Comparison of ENCODE assay signal across 10 mouse cellular contexts in genomic region chr7:30295103-30295502, GRCm38 (mm10). TPM values are rescaled to one million over a fixed set of nuclear protein-coding genes. Genes with fewer than 3 reads are reported as not detected.
DNase-seq lines count a peak whose midpoint lies in the region; ATAC-seq and TF ChIP-seq lines count a peak whose summit lies in the region.
"Had no signal": no experiment of that assay in that cellular context is flagged by ENCODE, and none has a peak within 500 bp of the region (broad histone marks: within the 10 kb centered on the region; RNA-seq: fewer than 3 reads in every experiment).

No protein-coding gene starts in this region.

- TF ChIP-seq CTCF in layer of hippocampus, adult 2 months (conservative IDR thresholded peaks at IDR 0.05), result no peak

- H3K27me3 ChIP-seq in heart, embryonic 10.5 days (ENCODE audit: insufficient read depth, poor library complexity, severe bottlenecking), result peaks cover 6% of the 10 kb centered on the region; the same call in 1 of the 2 replicates
- H3K27me3 ChIP-seq in intestine, embryonic 15.5 days (replicated peaks), result no peaks in the 10 kb centered on the region
- H3K27me3 ChIP-seq: Patski had no signal

- H3K9me3 ChIP-seq in heart, embryonic 10.5 days, result no peaks in the 10 kb centered on the region
- no peaks in the 10 kb centered on the region for H3K9me3 ChIP-seq in intestine, embryonic 15.5 days

- no peak overlapping the region for H3K4me3 ChIP-seq in layer of hippocampus, adult 2 months
- H3K4me3 ChIP-seq in heart, embryonic 10.5 days, result 0 out of 2 replicates have a peak overlapping the region, but pooled peaks have one; percentile 19
- H3K4me3 ChIP-seq in intestine, embryonic 15.5 days (replicated peaks), result no peak overlapping the region
- H3K4me3 ChIP-seq: erythroblast, embryonic 14.5 days had no signal

- H3K4me2 ChIP-seq in intestine, embryonic 15.5 days (replicated peaks), result no peak overlapping the region

- no peak overlapping the region for H3K9ac ChIP-seq in intestine, embryonic 15.5 days

- 33% methylated on average over 10 of the region's 10 CpGs for WGBS in heart, embryonic 10.5 days
- 52% methylated on average over 10 of the region's 10 CpGs for whole genome bisulfite sequencing in intestine, embryonic 15.5 days

- ATAC-seq in erythroblast, adult 5-6 weeks (replicated peaks; ENCODE audit: low FRiP score, poor library complexity, severe bottlenecking), result no peak
- no peak for ATAC-seq in megakaryocyte, adult 5-6 weeks (ENCODE audit: poor library complexity, severe bottlenecking)
- ATAC-seq in intestine, embryonic 15.5 days, result no peak
- ATAC-seq: Patski had no signal

- H3K4me1 ChIP-seq in heart, embryonic 10.5 days, result peaks cover 24% of the 10 kb centered on the region
- H3K4me1 ChIP-seq in intestine, embryonic 15.5 days (replicated peaks), result 0 out of 2 replicates have a peak, but pooled peaks cover 2% of the 10 kb centered on the region

- H3K27ac ChIP-seq in layer of hippocampus, adult 2 months, result peak overlapping the region; percentile 75
- H3K27ac ChIP-seq in heart, embryonic 10.5 days, result no peak overlapping the region
- no peak overlapping the region for H3K27ac ChIP-seq in intestine, embryonic 15.5 days

- DNase-seq in layer of hippocampus, adult 2 months (ENCODE audit: low spot score in 2 of 2), result peak in 1 of 2 experiments; percentile 27
- DNase-seq in layer of hippocampus, adult 9-10 months (ENCODE audit: low spot score), result no peak
- DNase-seq in ES-CJ7 (ENCODE audit: low read depth, low spot score), result peak; percentile 39
- DNase-seq in brain, adult 2 months (ENCODE audit: low read depth, low spot score), result peak; percentile 99
- no peak for DNase-seq in heart, embryonic 10.5 days (ENCODE audit: low spot score)

- peaks cover 34% of the 10 kb centered on the region for H3K36me3 ChIP-seq in heart, embryonic 10.5 days
- peaks cover 4% of the 10 kb centered on the region; the same call in 1 of the 2 replicates for H3K36me3 ChIP-seq in intestine, embryonic 15.5 days

RNA-seq across cellular contexts. Expression of gene Clip3, which starts 3.6 kb away (rescaled TPM):
- 100 to 1,000 TPM; 453 to 474 TPM for total RNA-seq in layer of hippocampus, adult 2 months (2021)
- polyA plus RNA-seq in heart, embryonic 10.5 days (2016; fragmentation: Nextera tagmentation; extraction: Ambion mirVana), result 10.4 and 18.4 TPM in 2 replicates
- not detected in 2 replicates for total RNA-seq in erythroblast, adult 5-6 weeks (2015; ENCODE audit: low replicate concordance)
- not detected in 2 replicates for total RNA-seq in erythroblast, adult 5-6 weeks (2017; ENCODE audit: low replicate concordance)
- total RNA-seq in megakaryocyte, adult 5-6 weeks (2015), result 0.04 TPM in 1 of 2 replicates, not detected in the other
- not detected in 2 replicates for total RNA-seq in megakaryocyte, adult 5-6 weeks (2017)
- 22.6 and 23.4 TPM in 2 replicates for polyA plus RNA-seq in intestine, embryonic 15.5 days (2015; fragmentation: Nextera tagmentation; extraction: Ambion mirVana)
- polyA plus RNA-seq: erythroblast, embryonic 14.5 days had no signal

RNA-seq across cellular contexts. Expression of gene Alkbh6, which starts 13.4 kb away (rescaled TPM):
- 10 to 100 TPM; 50.8 to 51.8 TPM for total RNA-seq in layer of hippocampus, adult 2 months (2021)
- 68.2 and 71.8 TPM in 2 replicates for polyA plus RNA-seq in heart, embryonic 10.5 days (2016; fragmentation: Nextera tagmentation; extraction: Ambion mirVana)
- 0.96 and 3.3 TPM in 2 replicates for total RNA-seq in erythroblast, adult 5-6 weeks (2015; ENCODE audit: low replicate concordance)
- total RNA-seq in erythroblast, adult 5-6 weeks (2017; ENCODE audit: low replicate concordance), result 2.0 and 5.4 TPM in 2 replicates
- 18.2 and 24.2 TPM in 2 replicates for total RNA-seq in megakaryocyte, adult 5-6 weeks (2015)
- total RNA-seq in megakaryocyte, adult 5-6 weeks (2017), result 19.0 and 22.3 TPM in 2 replicates
- polyA plus RNA-seq in intestine, embryonic 15.5 days (2015; fragmentation: Nextera tagmentation; extraction: Ambion mirVana), result 63.9 and 68.5 TPM in 2 replicates

RNA-seq across cellular contexts. Expression of gene Wdr62, which starts 14.9 kb away (rescaled TPM):
- total RNA-seq in layer of hippocampus, adult 2 months (2021), result 1 to 10 TPM in 1 of 2 experiments, under 1 TPM in 1; 1.00 to 1.4 TPM
- polyA plus RNA-seq in heart, embryonic 10.5 days (2016; fragmentation: Nextera tagmentation; extraction: Ambion mirVana), result 11.4 and 13.9 TPM in 2 replicates
- total RNA-seq in erythroblast, adult 5-6 weeks (2015; ENCODE audit: low replicate concordance), result 6.9 and 22.5 TPM in 2 replicates
- total RNA-seq in erythroblast, adult 5-6 weeks (2017; ENCODE audit: low replicate concordance), result 4.9 and 11.7 TPM in 2 replicates
- total RNA-seq in megakaryocyte, adult 5-6 weeks (2015), result 13.3 and 19.5 TPM in 2 replicates
- 6.8 and 10.5 TPM in 2 replicates for total RNA-seq in megakaryocyte, adult 5-6 weeks (2017)
- polyA plus RNA-seq in intestine, embryonic 15.5 days (2015; fragmentation: Nextera tagmentation; extraction: Ambion mirVana), result 6.6 and 8.4 TPM in 2 replicates

RNA-seq across cellular contexts. Expression of gene Thap8, which starts 15.2 kb away (rescaled TPM):
- total RNA-seq in layer of hippocampus, adult 2 months (2021), result under 1 TPM; 0.44 to 0.56 TPM
- polyA plus RNA-seq in heart, embryonic 10.5 days (2016; fragmentation: Nextera tagmentation; extraction: Ambion mirVana), result 0.29 and 0.43 TPM in 2 replicates
- total RNA-seq in erythroblast, adult 5-6 weeks (2015; ENCODE audit: low replicate concordance), result not detected in 2 replicates
- total RNA-seq in erythroblast, adult 5-6 weeks (2017; ENCODE audit: low replicate concordance), result not detected in 2 replicates
- 0.36 and 0.51 TPM in 2 replicates for total RNA-seq in megakaryocyte, adult 5-6 weeks (2015)
- total RNA-seq in megakaryocyte, adult 5-6 weeks (2017), result 0.84 and 1.1 TPM in 2 replicates
- 0.34 and 0.56 TPM in 2 replicates for polyA plus RNA-seq in intestine, embryonic 15.5 days (2015; fragmentation: Nextera tagmentation; extraction: Ambion mirVana)
- polyA plus RNA-seq: erythroblast, embryonic 14.5 days had no signal

RNA-seq across cellular contexts. Expression of gene Syne4, which starts 19.5 kb away (rescaled TPM):
- total RNA-seq in layer of hippocampus, adult 2 months (2021), result 10 to 100 TPM in 1 of 2 experiments, 1 to 10 TPM in 1; 9.4 to 14.2 TPM
- 26.8 and 43.1 TPM in 2 replicates for polyA plus RNA-seq in heart, embryonic 10.5 days (2016; fragmentation: Nextera tagmentation; extraction: Ambion mirVana)
- not detected in 2 replicates for total RNA-seq in erythroblast, adult 5-6 weeks (2015; ENCODE audit: low replicate concordance)
- total RNA-seq in erythroblast, adult 5-6 weeks (2017; ENCODE audit: low replicate concordance), result not detected in 2 replicates
- total RNA-seq in megakaryocyte, adult 5-6 weeks (2015), result 0.58 and 1.9 TPM in 2 replicates
- 0.49 and 1.1 TPM in 2 replicates for total RNA-seq in megakaryocyte, adult 5-6 weeks (2017)
- polyA plus RNA-seq in intestine, embryonic 15.5 days (2015; fragmentation: Nextera tagmentation; extraction: Ambion mirVana), result 47.7 and 65.3 TPM in 2 replicates

Comparison
In these comparisons a context has a peak if more than half of its experiments do, and no peak if none do; other contexts are left out.
1. DNase-seq: peak in ES-CJ7 (single experiment) and brain, adult 2 months (single experiment); none in layer of hippocampus, adult 9-10 months (single experiment) and heart, embryonic 10.5 days (single experiment).
2. RNA of gene Clip3, which starts 3.6 kb away (total RNA-seq): 453 to 474 TPM in layer of hippocampus, adult 2 months; 0.04 TPM in megakaryocyte, adult 5-6 weeks and not detected in erythroblast, adult 5-6 weeks; every median in the first group is over 100 times any median in the second.